Comparison of ENCODE assay signal across 29 mouse cellular contexts in genomic region chr6:144307551-144308149, GRCm38 (mm10).
DNase-seq lines count a peak whose midpoint lies in the region; ATAC-seq and TF ChIP-seq lines count a peak whose summit lies in the region.
"Had no signal": no experiment of that assay in that cellular context is flagged by ENCODE, and none has a peak within 500 bp of the region (broad histone marks: within the 10 kb centered on the region; RNA-seq: fewer than 3 reads in every experiment).

No protein-coding gene starts in this region.

- H3K9me3 ChIP-seq in forebrain, embryonic 14.5 days (replicated peaks; ENCODE audit: control insufficient read depth, low read length), result no peaks in the 10 kb centered on the region
- H3K9me3 ChIP-seq in forebrain, embryonic 10.5 days, result peaks cover 2% of the 10 kb centered on the region; the same call in 1 of the 2 replicates
- no peaks in the 10 kb centered on the region; the same call in 1 of the 2 replicates for H3K9me3 ChIP-seq in midbrain, embryonic 11.5 days (ENCODE audit: control insufficient read depth, low read length)
- H3K9me3 ChIP-seq in midbrain, embryonic 16.5 days (replicated peaks; ENCODE audit: control insufficient read depth, low read length, poor library complexity, severe bottlenecking), result 0 out of 2 replicates have a peak, but pooled peaks cover under 1% of the 10 kb centered on the region
- H3K9me3 ChIP-seq in forebrain, postnatal 0 days (ENCODE audit: low read length), result no peaks in the 10 kb centered on the region
- no peaks in the 10 kb centered on the region for H3K9me3 ChIP-seq in embryonic facial prominence, embryonic 10.5 days
- H3K9me3 ChIP-seq: embryonic facial prominence, embryonic 12.5 days; embryonic facial prominence, embryonic 15.5 days; heart, embryonic 15.5 days; hindbrain, embryonic 10.5 days; hindbrain, embryonic 13.5 days had no signal

- no peak overlapping the region for H3K27ac ChIP-seq in forebrain, embryonic 14.5 days (ENCODE audit: low read depth, low read length)
- H3K27ac ChIP-seq in forebrain, embryonic 10.5 days, result no peak overlapping the region
- no peak overlapping the region for H3K27ac ChIP-seq in midbrain, embryonic 11.5 days (ENCODE audit: low read depth, low read length)
- no peak overlapping the region for H3K27ac ChIP-seq in midbrain, embryonic 16.5 days (ENCODE audit: low read length)
- H3K27ac ChIP-seq in forebrain, postnatal 0 days (ENCODE audit: low read depth, low read length), result no peak overlapping the region
- no peak overlapping the region for H3K27ac ChIP-seq in embryonic facial prominence, embryonic 10.5 days (replicated peaks)
- H3K27ac ChIP-seq: embryonic facial prominence, embryonic 12.5 days; embryonic facial prominence, embryonic 15.5 days; heart, embryonic 15.5 days; hindbrain, embryonic 10.5 days; hindbrain, embryonic 13.5 days had no signal

- ATAC-seq in forebrain, embryonic 14.5 days, result peak; percentile 61; the same call in 1 of the 2 replicates
- no peak for ATAC-seq in midbrain, embryonic 11.5 days (ENCODE audit: low FRiP score)
- no peak for ATAC-seq in midbrain, embryonic 16.5 days
- ATAC-seq in forebrain, postnatal 0 days, result peak; percentile 64
- ATAC-seq in inflammation-experienced regulatory T-cells, adult 6 months, result no peak
- ATAC-seq: hindbrain, embryonic 16.5 days; intestine, embryonic 16.5 days; Patski had no signal

- H3K9ac ChIP-seq in forebrain, embryonic 14.5 days (ENCODE audit: low read length), result no peak overlapping the region
- no peak overlapping the region for H3K9ac ChIP-seq in midbrain, embryonic 11.5 days (ENCODE audit: low read length)
- H3K9ac ChIP-seq in midbrain, embryonic 16.5 days (ENCODE audit: low read depth, low read length), result no peak overlapping the region
- H3K9ac ChIP-seq in forebrain, postnatal 0 days, result no peak overlapping the region
- H3K9ac ChIP-seq: embryonic facial prominence, embryonic 12.5 days; embryonic facial prominence, embryonic 15.5 days; heart, embryonic 15.5 days; hindbrain, embryonic 13.5 days had no signal

- peaks cover 8% of the 10 kb centered on the region for H3K4me1 ChIP-seq in forebrain, embryonic 14.5 days (ENCODE audit: control insufficient read depth, insufficient read depth, low read length)
- peaks cover 19% of the 10 kb centered on the region for H3K4me1 ChIP-seq in forebrain, embryonic 10.5 days
- no peaks in the 10 kb centered on the region for H3K4me1 ChIP-seq in midbrain, embryonic 11.5 days (ENCODE audit: control insufficient read depth, insufficient read depth, low read length)
- peaks cover 7% of the 10 kb centered on the region for H3K4me1 ChIP-seq in midbrain, embryonic 16.5 days (ENCODE audit: control insufficient read depth, insufficient read depth, low read length)
- H3K4me1 ChIP-seq in forebrain, postnatal 0 days (ENCODE audit: insufficient read depth), result no peaks in the 10 kb centered on the region; the same call in 1 of the 2 replicates
- H3K4me1 ChIP-seq in embryonic facial prominence, embryonic 10.5 days, result peaks cover 14% of the 10 kb centered on the region
- H3K4me1 ChIP-seq: embryonic facial prominence, embryonic 15.5 days; heart, embryonic 15.5 days had no signal

- no peaks in the 10 kb centered on the region for H3K36me3 ChIP-seq in forebrain, embryonic 14.5 days (ENCODE audit: control insufficient read depth, insufficient read depth, low read length)
- no peaks in the 10 kb centered on the region for H3K36me3 ChIP-seq in forebrain, embryonic 10.5 days (replicated peaks)
- H3K36me3 ChIP-seq in midbrain, embryonic 11.5 days (ENCODE audit: control insufficient read depth, insufficient read depth, low read length), result no peaks in the 10 kb centered on the region
- H3K36me3 ChIP-seq in midbrain, embryonic 16.5 days (ENCODE audit: control insufficient read depth, insufficient read depth, low read length), result no peaks in the 10 kb centered on the region
- H3K36me3 ChIP-seq in forebrain, postnatal 0 days (ENCODE audit: insufficient read depth), result no peaks in the 10 kb centered on the region
- H3K36me3 ChIP-seq in embryonic facial prominence, embryonic 10.5 days (replicated peaks), result no peaks in the 10 kb centered on the region
- H3K36me3 ChIP-seq: embryonic facial prominence, embryonic 12.5 days; embryonic facial prominence, embryonic 15.5 days; G1E; heart, embryonic 15.5 days; hindbrain, embryonic 10.5 days; hindbrain, embryonic 13.5 days had no signal

- TF ChIP-seq CTCF in forebrain, postnatal 0 days (IDR thresholded peaks at IDR 0.05; ENCODE audit: low read depth), result no peak

- DNase-seq in forebrain, embryonic 14.5 days (ENCODE audit: low spot score), result peak; percentile 69
- DNase-seq in forebrain, embryonic 10.5 days (ENCODE audit: extremely low spot score, low spot score), result no peak
- DNase-seq in midbrain, embryonic 11.5 days (ENCODE audit: low spot score, missing footprints), result peak; percentile 53
- DNase-seq in forebrain, postnatal 0 days, result peak; percentile 51
- no peak for DNase-seq in embryonic facial prominence, embryonic 10.5 days (ENCODE audit: low spot score)
- DNase-seq: adrenal gland, postnatal 10 days; adrenal gland, postnatal 36 days; B cell, adult 2 months; cerebellum, adult 11-12 months; cerebellum, adult 8-10 months; cerebellum, postnatal 10 days; gastrocnemius, postnatal 10 days; gastrocnemius, postnatal 36 days; heart, postnatal 10 days; heart, postnatal 36 days; kidney, adult 18-20 months had no signal

- H3K4me3 ChIP-seq in forebrain, embryonic 14.5 days (ENCODE audit: low read depth, low read length), result no peak overlapping the region
- H3K4me3 ChIP-seq in forebrain, embryonic 10.5 days, result no peak overlapping the region
- no peak overlapping the region for H3K4me3 ChIP-seq in midbrain, embryonic 11.5 days (ENCODE audit: low read depth, low read length)
- no peak overlapping the region for H3K4me3 ChIP-seq in midbrain, embryonic 16.5 days (ENCODE audit: low read depth, low read length)
- H3K4me3 ChIP-seq in forebrain, postnatal 0 days (ENCODE audit: low read depth, low read length), result no peak overlapping the region
- H3K4me3 ChIP-seq in embryonic facial prominence, embryonic 10.5 days, result no peak overlapping the region
- H3K4me3 ChIP-seq: embryonic facial prominence, embryonic 12.5 days; embryonic facial prominence, embryonic 15.5 days; heart, embryonic 15.5 days; hindbrain, embryonic 10.5 days; hindbrain, embryonic 13.5 days had no signal

- no peaks in the 10 kb centered on the region for H3K27me3 ChIP-seq in forebrain, embryonic 14.5 days (replicated peaks; ENCODE audit: control insufficient read depth, insufficient read depth, low read length)
- H3K27me3 ChIP-seq in forebrain, embryonic 10.5 days (ENCODE audit: poor library complexity, severe bottlenecking), result no peaks in the 10 kb centered on the region
- H3K27me3 ChIP-seq in midbrain, embryonic 11.5 days (ENCODE audit: control insufficient read depth, insufficient read depth, low read length), result no peaks in the 10 kb centered on the region
- no peaks in the 10 kb centered on the region for H3K27me3 ChIP-seq in midbrain, embryonic 16.5 days (ENCODE audit: control insufficient read depth, insufficient read depth, low read depth, low read length)
- no peaks in the 10 kb centered on the region for H3K27me3 ChIP-seq in forebrain, postnatal 0 days (ENCODE audit: insufficient read depth, low read length)
- no peaks in the 10 kb centered on the region for H3K27me3 ChIP-seq in embryonic facial prominence, embryonic 10.5 days (replicated peaks; ENCODE audit: low read depth, poor library complexity, severe bottlenecking)
- H3K27me3 ChIP-seq: CH12.LX; embryonic facial prominence, embryonic 12.5 days; embryonic facial prominence, embryonic 15.5 days; heart, embryonic 15.5 days; hindbrain, embryonic 13.5 days; Patski had no signal

- H3K4me2 ChIP-seq in forebrain, embryonic 14.5 days (ENCODE audit: low read length), result no peak overlapping the region
- H3K4me2 ChIP-seq in midbrain, embryonic 11.5 days, result no peak overlapping the region
- H3K4me2 ChIP-seq in midbrain, embryonic 16.5 days (ENCODE audit: low read length), result no peak overlapping the region
- no peak overlapping the region for H3K4me2 ChIP-seq in forebrain, postnatal 0 days (ENCODE audit: low read depth)
- H3K4me2 ChIP-seq: embryonic facial prominence, embryonic 12.5 days; embryonic facial prominence, embryonic 15.5 days; heart, embryonic 11.5 days; heart, embryonic 15.5 days; hindbrain, embryonic 13.5 days had no signal

- 86% methylated on average over 12 of the region's 12 CpGs for WGBS in forebrain, embryonic 14.5 days
- WGBS in forebrain, embryonic 10.5 days, result 95% methylated on average over 12 of the region's 12 CpGs
- WGBS in midbrain, embryonic 11.5 days, result 93% methylated on average over 12 of the region's 12 CpGs
- WGBS in midbrain, embryonic 16.5 days, result 89% methylated on average over 12 of the region's 12 CpGs
- 80% methylated on average over 12 of the region's 12 CpGs for WGBS in forebrain, postnatal 0 days
- WGBS in embryonic facial prominence, embryonic 10.5 days, result 94% methylated on average over 12 of the region's 12 CpGs

Comparison
In these comparisons a context has a peak if more than half of its experiments do, and no peak if none do; other contexts are left out.
1. DNase-seq: peak in forebrain, embryonic 14.5 days (single experiment), midbrain, embryonic 11.5 days (single experiment) and forebrain, postnatal 0 days (single experiment); none in forebrain, embryonic 10.5 days (single experiment) and embryonic facial prominence, embryonic 10.5 days (single experiment).
2. ATAC-seq: peak in forebrain, embryonic 14.5 days (single experiment) and forebrain, postnatal 0 days (single experiment); none in midbrain, embryonic 11.5 days (single experiment), midbrain, embryonic 16.5 days (single experiment) and inflammation-experienced regulatory T-cells, adult 6 months (single experiment).